Mouse (Mus musculus): ENCODE measurements around the gene Aqr.
A peak's percentile ranks its signal among the peaks of the same experiment; 100 is the strongest.

DNA sequence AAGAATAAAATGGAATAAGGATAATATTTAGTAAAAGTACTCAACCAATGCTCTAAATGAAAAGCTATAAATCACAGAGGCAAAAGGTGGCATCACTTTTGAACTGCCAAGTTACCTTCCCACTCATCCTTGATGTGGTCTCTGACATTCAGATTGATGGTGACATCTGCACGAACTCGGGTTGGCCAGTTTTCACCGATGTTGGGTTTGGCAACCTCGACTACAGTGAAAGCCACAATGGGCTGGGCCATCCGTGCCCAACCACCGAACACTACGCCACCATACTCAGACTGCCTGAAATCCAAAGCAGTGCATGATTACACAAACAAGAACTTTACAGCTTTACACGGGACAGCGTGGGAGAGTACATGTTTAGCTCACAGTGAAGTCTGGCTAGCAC, 50.1 kb downstream of the Aqr start:
- TF ChIP-seq POLR2A (IDR thresholded peaks at IDR 0.05; ENCODE audit: insufficient read length, low read depth) (no peak), TCF12 (IDR thresholded peaks at IDR 0.05; ENCODE audit: insufficient read depth, poor library complexity, severe bottlenecking) (peak; percentile 36), MAX (IDR thresholded peaks at IDR 0.05; ENCODE audit: low read depth) (no peak)

Measured in myocyte (in vitro differentiated cells).